Mouse (Mus musculus): ENCODE measurements at regions not wholly inside any gene's neighbourhood (a gene's known extent, or its start where the extent isn't known, plus 50 kb on each side); places are given as distances from the start of the nearest gene placed in this dataset.

DNA sequence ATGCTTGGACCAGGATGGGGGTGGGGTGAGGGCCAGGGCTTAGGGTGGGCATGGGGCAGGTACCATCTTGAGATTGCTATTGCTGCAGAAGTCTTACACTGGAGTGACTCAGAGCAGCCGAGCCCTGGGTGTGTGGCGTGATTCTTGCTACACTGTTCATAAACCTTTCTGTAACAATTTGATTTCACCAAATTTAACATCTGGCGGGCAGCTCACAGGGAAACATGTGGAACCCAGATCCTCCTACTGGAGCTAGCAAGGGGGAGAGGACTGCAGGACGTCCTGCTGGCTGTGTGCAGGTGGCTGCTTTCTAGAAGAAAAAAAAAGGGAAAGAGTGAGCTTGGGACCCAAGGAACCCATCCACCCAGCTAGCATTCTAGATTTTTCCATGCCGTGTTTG lies 719.7 kb downstream of the Vrk1 start:
- DNase-seq (ENCODE audit: low spot score in 2 of 2): no peak

DNA sequence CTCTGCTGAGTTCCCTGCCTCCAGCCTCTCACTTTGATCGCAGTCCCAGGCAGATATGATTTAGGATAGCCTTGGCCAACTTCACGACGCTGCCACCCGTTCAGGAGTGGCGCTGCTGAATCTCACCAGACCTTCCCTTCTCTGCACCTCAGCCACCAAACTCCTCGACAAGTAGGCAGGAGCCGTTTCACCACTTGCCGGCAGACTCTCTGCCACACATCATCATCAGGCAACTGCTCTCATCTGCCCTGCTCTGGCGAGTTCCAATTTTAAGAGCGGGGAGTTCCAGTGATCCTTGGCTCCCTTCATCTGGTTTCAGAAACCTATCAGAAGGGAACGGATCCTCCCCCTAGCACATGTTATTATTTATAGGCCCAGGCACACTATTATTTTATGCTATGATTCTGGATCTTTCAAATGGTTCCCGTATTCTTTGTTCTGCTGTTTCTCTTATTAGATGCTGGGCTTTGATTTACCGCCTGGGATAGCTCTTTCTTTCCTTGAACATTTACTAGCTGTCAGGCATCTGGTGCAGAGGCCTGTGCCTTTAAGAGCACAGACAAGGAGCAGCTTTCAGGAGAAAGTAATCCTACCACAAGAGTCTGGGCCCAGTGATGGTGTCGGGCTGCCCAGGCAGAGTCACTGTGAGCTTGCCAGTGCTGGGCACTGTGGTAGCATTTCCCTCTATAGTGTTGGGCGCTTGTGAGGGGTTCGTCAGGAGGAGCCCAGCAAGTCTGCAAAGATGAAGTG lies 722.3 kb downstream of the Vrk1 start:
- no peak for DNase-seq (ENCODE audit: low spot score in 2 of 2)

DNA sequence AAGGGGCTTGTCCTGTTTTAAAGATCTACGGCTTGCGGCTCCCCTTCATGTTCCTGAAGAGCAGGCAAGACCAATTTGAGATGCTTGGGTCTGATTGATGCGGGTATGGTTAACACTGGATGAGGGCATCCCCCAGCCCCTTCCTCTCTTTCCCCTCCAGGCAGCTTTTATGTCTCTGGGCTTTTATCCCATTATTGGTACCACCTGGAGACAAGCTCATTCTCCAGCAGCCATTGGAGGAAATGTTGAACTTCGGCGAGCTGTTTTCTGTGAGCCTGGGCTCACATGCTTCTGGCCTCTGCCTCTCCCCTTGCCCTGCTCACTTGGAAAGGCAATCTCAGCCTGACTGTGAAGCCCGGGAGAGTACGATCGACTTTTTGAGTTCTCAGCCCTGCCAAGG lies 738.7 kb downstream of the Vrk1 start:
- no peak for DNase-seq (ENCODE audit: low spot score in 2 of 2)

GRCm38 (mm10) chr12:106763552-106763951 lies 724.9 kb upstream of the 3110018I06Rik start:
- no peak for DNase-seq (ENCODE audit: low spot score in 2 of 2)

DNA sequence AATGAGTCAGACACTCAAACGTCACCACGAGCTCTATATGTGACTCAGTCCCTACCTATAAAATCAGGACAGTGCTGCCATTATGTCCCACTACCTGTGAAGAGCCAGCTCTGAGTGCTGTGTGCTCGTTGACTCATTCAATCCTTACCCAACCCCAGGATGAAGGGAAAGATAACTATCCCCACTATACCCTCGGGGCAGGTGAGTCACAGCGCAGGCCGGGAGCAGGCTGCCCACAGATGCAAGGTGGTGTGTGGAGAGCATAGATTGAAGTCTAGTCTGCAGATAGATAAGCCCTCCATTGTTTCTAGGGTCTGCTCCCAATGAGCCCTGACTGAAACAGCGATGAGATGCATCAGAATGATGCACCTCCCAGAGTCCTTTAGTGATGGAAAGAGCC lies 723.9 kb upstream of the 3110018I06Rik start:
- no peak for DNase-seq (ENCODE audit: low spot score in 2 of 2)

- DNase-seq (ENCODE audit: low spot score in 2 of 2): no peak
Observed at GRCm38 (mm10) chr12:106773536-106773935, 714.9 kb upstream of the 3110018I06Rik start.

DNA sequence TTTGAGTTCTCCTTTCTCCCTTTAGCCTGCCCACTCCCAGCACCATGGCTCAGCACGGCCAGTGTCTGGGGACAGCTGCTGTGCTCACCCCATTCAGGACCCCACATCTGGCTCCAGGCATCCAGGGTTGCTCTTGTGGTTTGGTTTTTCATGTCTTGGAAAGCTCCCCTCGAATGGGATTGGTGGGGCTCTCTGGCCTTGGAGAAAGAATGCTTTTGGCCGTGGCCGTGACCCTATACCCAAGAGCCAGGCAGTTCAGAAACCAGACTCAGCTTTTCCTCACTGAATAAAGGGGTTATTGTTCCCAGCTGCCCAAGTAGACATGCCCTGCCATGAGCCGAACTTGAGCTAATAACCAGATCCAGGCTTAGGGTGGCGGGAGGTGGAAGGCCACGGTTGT lies 691.8 kb upstream of the 3110018I06Rik start:
- no peak for DNase-seq (ENCODE audit: low spot score in 2 of 2)

- DNase-seq (ENCODE audit: low spot score in 2 of 2): no peak
Observed at GRCm38 (mm10) chr12:106819736-106820135, 668.7 kb upstream of the 3110018I06Rik start.

GRCm38 (mm10) chr12:106822311-106822710 lies 666.1 kb upstream of the 3110018I06Rik start:
- no peak for DNase-seq (ENCODE audit: low spot score in 2 of 2)

DNA sequence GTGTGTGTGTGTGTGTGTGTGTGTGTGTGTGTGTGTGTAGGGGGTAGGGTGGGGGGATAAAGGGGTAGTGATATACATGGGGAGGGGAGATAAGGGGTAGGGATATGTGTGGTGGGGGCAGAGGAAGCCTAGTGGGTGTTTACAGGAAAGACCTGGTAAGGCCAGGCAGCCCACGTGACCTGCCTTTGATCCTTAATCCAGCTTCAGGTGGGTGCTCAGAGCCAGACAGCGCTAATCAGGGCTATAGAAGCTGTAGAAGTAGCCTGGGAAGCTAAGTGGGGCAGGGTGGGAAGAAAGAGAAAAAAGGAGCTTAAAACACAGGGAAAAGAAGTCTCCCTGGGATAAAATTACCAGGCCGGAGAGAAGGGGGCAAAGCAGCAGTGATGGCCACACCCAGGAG lies 659.9 kb upstream of the 3110018I06Rik start:
- DNase-seq (ENCODE audit: low spot score in 2 of 2): no peak

DNA sequence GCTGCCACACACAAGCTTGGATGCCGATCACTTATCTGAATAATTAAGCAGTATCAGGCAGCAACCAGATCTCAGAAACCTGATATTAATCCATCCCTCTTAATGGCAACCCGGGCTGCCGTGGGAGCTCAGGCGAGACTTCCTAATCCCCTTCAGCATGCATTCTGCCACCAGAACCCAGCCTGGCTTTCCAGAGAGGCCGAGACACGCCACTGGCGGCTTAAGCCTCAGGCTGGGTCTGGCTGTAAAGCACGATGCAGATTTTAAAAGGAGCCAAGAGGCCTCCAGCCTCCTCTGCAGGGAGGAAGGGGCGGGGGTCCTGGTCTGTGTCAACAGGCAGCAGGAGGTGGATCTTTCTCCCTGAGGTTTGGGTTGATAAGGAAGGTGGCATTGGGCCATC lies 659.1 kb upstream of the 3110018I06Rik start:
- DNase-seq (ENCODE audit: low spot score in 2 of 2): no peak

DNA sequence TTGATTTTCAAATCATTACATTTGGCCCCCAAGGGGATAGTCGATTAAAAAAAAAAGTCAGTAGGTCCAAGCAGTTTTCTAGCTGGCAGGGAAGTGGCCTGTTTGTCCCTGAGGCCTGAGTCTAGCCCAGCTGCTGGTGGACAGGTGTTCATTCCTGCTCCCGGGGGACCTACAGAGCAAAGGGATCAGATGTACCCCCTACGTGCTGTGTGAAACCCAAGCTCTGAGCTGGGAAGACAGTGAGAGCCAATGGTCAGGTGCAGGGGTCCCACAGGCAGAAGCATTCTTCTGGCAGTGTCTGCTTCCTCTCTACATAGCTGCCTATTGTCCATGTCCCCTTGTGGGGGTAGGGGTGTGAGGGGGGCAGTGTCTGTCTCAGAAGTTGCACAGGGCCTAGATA lies 653.2 kb upstream of the 3110018I06Rik start:
- DNase-seq (ENCODE audit: low spot score in 2 of 2): no peak

DNA sequence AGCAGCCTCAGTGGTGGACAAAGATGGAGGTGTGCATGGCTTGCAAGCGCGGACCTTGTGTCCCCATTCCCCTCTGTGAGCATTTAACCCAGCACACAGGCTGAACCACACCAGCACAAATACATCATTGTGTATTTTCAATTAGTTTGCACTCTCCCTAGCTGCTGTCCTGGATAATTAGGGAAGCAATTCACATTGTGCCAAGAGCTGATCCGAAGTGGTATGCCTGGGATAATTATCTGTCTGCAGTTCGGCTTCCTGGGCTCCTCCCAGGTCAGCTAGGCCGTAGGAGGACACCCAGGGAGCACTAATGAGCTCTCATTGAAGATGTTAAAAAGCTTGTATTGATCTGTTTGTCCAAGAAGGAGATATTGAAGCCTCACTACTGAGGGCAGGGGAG lies 648.8 kb upstream of the 3110018I06Rik start:
- DNase-seq (ENCODE audit: low spot score in 2 of 2): no peak

- DNase-seq (ENCODE audit: low spot score in 2 of 2): no peak
Observed at GRCm38 (mm10) chr12:106840150-106840651, 648.2 kb upstream of the 3110018I06Rik start.

- no peak for DNase-seq (ENCODE audit: low spot score in 2 of 2)
Observed at GRCm38 (mm10) chr12:106841996-106842395, 646.4 kb upstream of the 3110018I06Rik start.

DNA sequence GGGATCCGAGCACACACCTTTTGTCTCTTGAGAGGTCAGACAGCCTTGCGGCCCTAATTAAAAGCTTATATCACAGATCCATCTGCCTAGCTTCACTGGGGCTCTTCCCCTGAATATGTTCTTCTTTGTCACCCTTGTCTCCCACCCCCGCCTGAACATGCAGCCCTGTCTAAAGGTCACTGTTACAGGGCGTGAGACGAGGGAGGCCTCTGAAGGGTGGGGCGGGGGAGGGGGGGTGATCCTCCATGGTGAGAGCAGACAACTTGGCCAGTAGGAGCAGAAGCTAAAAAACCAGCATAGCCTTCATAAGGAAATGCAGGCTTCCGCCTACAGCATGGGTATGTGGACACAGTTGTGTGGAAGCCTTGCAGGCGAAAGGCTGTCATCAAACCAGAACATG lies 646.0 kb upstream of the 3110018I06Rik start:
- no peak for DNase-seq (ENCODE audit: low spot score in 2 of 2)

DNA sequence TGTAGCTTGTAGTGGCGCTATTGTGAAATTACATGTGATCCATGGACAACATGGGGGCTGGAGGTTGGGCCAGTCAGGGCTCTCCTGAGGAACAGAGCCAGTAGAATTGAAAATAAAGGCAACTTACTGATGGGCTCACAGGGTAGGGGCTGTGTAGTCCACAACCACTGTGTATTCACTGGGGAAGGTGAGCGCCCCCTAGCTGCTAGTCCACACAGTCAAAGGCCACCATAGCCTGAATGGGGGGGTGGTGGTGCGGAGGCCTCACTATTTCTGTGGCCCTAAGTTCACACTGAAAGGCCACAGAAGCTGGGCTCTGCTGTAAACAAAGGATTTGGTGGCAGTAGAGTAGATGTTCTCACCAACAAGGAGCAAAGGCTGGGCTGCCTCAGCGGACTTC lies 636.8 kb upstream of the 3110018I06Rik start:
- DNase-seq (ENCODE audit: low spot score in 2 of 2): no peak

DNA sequence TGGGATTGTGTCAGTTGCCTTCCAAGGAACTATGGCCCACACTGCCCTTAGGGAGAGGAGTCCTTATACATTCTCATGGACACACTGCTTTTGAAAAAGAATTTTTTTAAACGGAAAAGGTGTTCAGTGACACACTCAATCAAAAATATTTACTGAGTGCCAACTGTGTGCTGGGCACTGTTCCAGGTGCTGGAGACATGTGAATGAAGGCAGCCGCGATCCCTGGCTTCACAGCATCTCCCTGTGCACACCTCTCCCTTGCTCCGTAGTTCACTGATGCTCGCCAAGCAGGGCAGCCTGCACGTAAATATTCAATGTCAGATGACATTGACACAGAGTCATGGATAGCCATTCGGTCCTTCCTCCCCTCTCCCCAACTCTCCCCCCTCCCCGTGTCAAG lies 635.7 kb upstream of the 3110018I06Rik start:
- no peak for DNase-seq (ENCODE audit: low spot score in 2 of 2)

DNA sequence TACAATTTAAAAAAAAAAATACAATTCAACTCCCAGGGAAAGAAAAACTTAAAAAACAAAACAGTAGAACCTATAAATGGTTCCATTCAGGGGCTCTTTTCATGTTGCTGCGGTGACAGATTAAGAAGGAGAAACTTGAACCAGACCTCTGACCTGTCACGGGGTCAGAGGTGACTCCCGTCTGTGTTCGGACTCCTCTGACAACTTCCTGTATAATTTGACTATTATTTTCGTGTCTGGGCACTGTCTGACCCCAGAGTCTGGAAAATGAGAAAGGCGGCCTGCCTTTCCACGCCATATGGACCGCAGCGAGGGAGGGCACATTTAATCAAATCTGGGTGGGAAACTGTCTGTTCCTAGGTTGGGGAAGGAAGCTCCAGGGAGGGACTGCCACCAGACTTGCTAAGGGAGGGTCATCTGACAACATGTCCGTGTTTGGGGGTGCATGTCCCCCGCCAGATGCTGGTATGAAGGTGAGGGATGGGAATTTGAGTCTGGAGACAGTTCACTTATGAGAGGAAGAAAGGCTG lies 634.7 kb upstream of the 3110018I06Rik start:
- no peak for DNase-seq (ENCODE audit: low spot score in 2 of 2)

- no peak for DNase-seq (ENCODE audit: low spot score in 2 of 2)
Observed at GRCm38 (mm10) chr12:106855520-106855919, 632.9 kb upstream of the 3110018I06Rik start.

GRCm38 (mm10) chr12:106861638-106862037 lies 626.8 kb upstream of the 3110018I06Rik start:
- DNase-seq (ENCODE audit: low spot score in 2 of 2): no peak

GRCm38 (mm10) chr12:106864076-106864475 lies 624.4 kb upstream of the 3110018I06Rik start:
- no peak for DNase-seq (ENCODE audit: low spot score in 2 of 2)

DNA sequence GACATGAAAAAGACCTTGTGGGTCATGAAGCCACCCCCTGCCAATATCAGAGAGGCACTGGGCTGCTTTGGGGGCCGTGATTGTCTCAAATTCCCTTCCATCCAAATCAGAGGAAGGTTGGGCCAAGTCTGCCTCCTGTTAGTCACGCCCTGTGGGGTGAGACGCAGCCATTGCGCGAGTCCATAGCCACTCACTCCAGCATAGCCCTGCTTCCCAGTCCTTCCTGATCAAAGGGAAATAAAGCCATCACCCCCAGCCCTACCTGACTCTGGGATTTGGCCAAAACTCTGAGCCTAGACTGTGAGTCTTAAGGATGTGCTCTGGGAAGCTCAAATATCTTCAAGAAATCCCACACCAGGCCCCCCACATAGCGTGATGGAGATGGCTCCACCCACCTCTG lies 620.4 kb upstream of the 3110018I06Rik start:
- DNase-seq (ENCODE audit: low spot score in 2 of 2): no peak

- DNase-seq (ENCODE audit: low spot score in 2 of 2): no peak
Observed at GRCm38 (mm10) chr12:106871481-106871880, 617.0 kb upstream of the 3110018I06Rik start.
